Mouse (Mus musculus): ENCODE results near the gene Tmem108.

Gene Tmem108

DNA sequence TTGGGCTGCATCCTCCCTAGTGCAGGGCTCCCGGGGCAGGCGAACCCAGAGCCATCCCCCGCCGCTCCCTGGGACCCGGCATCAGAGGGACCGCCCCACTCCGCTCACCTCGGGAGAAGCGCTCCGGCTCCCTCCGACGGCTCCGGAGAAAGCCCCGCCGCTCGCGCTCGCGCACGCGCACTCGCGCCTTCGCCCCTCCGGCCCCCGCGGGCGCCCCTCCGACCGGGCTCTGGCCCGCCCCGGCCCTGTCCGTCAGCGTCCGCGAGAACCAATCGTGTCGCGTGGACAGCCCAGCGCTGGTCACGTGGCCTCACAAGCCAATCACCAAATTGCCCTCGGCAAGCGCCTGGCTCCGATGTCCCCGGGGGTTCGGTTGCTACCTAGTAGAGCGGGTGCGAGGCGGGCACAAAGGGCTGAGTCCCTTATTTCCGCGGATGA is at the start of gene Tmem108:
Tmem108 (minus strand) TSS at position 191 of the 438 bp plus-strand sequence.
- peak; percentile 84 for DNase-seq (ENCODE audit: low read depth, low spot score)

DNA sequence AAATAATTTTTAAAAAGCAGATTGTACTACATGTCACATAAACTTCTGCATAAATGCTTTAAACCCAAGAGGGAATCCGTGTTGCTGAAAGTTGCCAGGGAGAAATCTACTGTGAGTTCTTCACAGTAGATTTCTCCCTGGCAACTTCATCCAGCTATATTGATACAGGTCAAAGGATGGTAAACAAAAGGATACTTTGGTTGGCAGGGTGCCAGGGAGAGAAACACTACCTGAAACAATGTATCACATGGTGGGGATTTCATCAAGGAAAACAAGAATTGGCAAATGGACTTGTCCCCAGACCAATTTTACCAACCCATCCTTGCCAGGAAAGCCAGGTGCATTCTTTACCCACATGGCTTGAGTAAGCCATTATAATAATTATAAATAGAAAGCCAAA is 27.4 kb upstream of the Tmem108 start:
- DNase-seq (ENCODE audit: low read depth, low spot score) = no peak

DNA sequence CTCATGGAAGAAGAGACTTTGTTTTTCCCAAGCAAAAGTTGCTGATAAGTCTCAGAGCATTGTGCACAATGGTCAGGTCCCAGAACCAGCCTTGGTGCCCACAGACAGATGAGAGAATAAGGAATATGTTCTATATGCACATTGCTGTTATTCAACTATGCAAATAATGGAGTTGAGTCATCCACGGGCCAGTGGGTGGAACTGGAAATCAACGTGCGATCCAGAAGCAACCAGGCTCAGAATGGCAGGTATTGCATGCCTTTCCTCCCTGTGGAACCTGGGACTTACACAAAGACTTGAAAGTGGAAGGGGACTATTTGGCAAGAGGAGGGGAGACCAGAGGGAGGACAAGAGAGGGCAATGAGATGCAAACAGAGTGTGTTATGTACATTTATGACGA is 22.5 kb upstream of the Tmem108 start:
- DNase-seq (ENCODE audit: low read depth, low spot score) = no peak

GRCm38 (mm10) chr9:103783276-103783675 is 21.6 kb upstream of the Tmem108 start:
- no peak for DNase-seq (ENCODE audit: low read depth, low spot score)

GRCm38 (mm10) chr9:103782306-103782705 is 20.7 kb upstream of the Tmem108 start:
- DNase-seq (ENCODE audit: low read depth, low spot score) = no peak

DNA sequence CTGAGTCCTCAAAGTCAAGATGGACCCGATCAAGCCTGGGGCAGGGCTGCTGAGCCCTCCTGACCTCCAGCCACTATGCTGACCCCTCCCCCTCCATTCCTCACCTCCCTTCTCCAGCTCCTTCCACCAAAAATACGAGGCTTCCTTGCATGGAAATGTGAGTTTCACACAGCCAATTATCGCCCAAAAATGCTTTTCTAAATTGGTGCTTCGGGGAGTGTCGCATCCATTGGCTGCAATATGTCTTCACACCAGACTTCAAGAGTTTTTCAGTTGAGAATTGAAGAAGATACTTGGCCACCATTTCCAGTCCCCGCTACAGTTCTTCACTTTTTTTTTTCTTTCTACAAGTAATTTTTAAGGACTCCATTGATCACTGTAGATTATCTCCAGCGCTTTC is 19.8 kb upstream of the Tmem108 start:
- DNase-seq (ENCODE audit: low read depth, low spot score) = no peak

DNA sequence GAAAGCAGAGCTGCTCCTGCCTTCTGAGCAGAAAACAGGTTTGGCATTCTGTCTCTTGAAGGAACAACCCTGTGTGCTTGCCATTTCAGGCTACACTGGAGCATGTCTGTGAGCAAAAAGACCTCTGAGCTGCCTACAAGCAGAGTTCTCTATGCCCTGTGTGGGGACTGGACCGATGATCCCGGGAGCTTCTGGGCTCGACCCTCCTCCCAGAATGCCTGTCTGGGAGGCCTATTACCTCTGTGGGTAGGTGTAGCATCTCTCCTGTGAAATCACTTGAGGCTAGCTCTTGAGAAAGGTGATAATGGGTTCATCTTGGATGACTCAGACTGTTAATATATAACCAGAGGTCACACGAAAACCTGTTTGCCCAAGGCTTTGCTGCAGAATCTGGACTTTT is 19.0 kb upstream of the Tmem108 start:
- DNase-seq (ENCODE audit: low read depth, low spot score) = no peak

GRCm38 (mm10) chr9:103778185-103778584 is 16.5 kb upstream of the Tmem108 start:
- DNase-seq (ENCODE audit: low read depth, low spot score) = no peak

DNA sequence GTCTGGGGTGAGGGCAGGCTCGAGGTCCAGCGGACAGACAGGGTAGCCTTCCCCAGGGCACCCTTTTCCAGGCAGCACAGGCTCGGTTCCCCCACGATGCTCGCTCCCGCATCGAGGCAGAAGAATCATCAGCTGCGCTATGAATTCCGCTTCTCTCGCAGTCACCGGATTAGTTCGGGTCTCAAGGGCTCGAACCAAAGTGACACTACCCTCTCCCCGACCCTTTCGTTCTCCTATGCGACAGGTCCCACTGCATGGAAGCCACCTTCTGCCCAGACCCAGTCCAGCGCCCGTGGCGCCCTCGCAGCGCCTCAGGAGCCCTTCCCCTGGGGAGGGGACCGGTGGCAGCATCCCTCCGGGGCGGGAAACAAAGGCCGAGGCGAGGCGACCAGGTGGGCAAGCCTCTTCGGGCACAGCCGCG is 476 bp downstream of the Tmem108 start:
- DNase-seq (ENCODE audit: low read depth, low spot score) = no peak

DNA sequence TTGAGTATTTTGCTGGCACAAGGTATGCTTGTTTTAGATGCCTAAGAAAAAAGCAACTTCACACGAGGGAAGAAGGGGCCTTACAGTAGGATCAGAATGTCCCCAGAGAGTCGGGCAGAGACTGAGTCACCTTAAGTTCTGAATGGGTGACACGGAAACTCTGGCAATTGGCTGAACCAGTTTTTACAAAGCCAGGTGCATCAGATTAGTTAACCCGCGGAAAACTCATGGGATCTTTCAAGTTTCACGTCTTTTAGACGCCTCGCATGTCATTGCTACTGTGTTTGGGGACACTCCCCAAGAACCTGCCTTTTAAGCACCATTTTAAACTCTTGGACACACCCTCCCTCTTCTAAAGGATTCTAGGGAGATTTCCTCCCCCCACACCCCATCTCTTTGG is 1.3 kb downstream of the Tmem108 start:
- no peak for DNase-seq (ENCODE audit: low read depth, low spot score)

DNA sequence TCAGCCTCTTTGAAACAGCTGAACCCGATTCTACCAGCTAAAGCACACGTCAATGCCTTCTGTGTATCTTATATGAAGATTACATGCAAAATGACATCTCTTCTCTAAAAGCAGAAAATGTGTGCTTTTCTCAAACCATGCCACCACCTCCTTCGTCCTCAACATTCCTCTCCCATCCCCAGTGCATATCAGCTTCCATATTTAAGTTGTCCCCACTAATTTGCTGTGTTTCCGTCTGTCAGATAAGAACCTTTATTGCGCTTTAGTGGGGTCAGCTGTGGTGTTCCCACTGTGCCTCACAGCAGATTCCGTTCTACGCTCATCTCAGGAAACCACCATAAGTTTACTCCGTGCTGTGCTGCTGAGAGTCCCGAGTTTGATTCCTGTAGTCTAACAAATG is 1.8 kb downstream of the Tmem108 start:
- no peak for DNase-seq (ENCODE audit: low read depth, low spot score)

- DNase-seq (ENCODE audit: low read depth, low spot score) = peak; percentile 82
Observed at GRCm38 (mm10) chr9:103758930-103759695, 2.5 kb downstream of the Tmem108 start.

- no peak for DNase-seq (ENCODE audit: low read depth, low spot score)
Observed at GRCm38 (mm10) chr9:103758246-103758645, 3.4 kb downstream of the Tmem108 start.

DNA sequence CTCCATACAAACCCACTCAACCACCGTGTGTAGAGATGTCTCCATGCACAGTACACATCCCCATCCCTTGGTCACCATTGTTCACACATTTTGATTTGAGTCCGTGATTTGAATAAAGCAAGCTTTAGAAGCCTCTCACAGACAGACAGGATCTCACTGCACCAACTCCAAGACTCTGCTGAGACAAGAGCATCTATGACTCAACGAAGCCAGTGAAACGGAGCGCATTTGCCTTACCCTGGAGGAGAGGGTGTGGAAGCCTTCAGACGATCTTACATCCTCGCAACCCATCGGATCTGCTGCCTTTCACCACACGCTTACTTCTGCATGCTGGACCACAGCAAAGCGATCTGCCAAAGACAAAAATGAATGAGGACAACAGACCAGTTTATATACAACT is 9.0 kb downstream of the Tmem108 start:
- DNase-seq (ENCODE audit: low read depth, low spot score) = no peak

GRCm38 (mm10) chr9:103751568-103751967 is 10.1 kb downstream of the Tmem108 start:
- DNase-seq (ENCODE audit: low read depth, low spot score) = no peak

- no peak for DNase-seq (ENCODE audit: low read depth, low spot score)
Observed at GRCm38 (mm10) chr9:103750491-103750890, 11.1 kb downstream of the Tmem108 start.

DNA sequence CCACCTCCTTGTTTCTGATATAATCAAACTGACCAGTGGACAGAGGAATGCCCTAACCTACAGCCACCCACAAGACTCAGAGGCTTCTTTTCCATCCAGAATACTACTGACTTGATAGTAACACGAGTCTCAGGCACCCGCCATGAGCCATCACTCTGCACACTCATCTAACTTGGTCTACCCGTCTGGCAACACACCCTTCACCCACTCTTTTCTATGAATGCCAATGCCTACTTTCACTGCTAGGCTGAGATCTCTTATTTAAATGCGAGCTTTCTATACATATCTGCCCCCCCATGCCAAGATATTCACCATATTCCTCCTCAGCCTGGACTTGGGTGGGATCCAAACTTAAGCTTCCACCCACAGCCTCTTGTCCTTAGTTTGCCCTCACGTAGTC is 15.0 kb downstream of the Tmem108 start:
- no peak for DNase-seq (ENCODE audit: low read depth, low spot score)

GRCm38 (mm10) chr9:103740145-103740544 is 21.5 kb downstream of the Tmem108 start:
- DNase-seq (ENCODE audit: low read depth, low spot score) = no peak

- DNase-seq (ENCODE audit: low read depth, low spot score) = no peak
Observed at GRCm38 (mm10) chr9:103739062-103739461, 22.6 kb downstream of the Tmem108 start.

DNA sequence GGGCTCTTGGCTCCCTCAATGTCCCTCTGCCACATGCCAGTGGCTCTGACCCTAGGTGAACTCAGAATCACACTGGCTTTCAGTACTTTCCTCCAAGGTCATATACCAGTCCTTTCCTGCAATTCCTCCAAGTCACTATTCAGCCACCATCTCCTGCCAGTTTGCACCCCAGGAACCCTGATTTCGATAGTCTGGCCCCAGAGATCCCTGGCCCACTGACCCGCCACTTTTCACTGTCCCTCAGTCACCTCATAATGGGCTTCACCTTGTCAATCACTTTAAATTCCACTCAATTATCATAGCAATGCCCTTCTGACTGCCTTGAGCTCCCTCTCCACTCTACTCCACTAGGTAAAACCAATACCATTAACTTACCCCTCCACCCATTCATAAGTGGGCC is 31.9 kb downstream of the Tmem108 start:
- no peak for DNase-seq (ENCODE audit: low read depth, low spot score)

DNA sequence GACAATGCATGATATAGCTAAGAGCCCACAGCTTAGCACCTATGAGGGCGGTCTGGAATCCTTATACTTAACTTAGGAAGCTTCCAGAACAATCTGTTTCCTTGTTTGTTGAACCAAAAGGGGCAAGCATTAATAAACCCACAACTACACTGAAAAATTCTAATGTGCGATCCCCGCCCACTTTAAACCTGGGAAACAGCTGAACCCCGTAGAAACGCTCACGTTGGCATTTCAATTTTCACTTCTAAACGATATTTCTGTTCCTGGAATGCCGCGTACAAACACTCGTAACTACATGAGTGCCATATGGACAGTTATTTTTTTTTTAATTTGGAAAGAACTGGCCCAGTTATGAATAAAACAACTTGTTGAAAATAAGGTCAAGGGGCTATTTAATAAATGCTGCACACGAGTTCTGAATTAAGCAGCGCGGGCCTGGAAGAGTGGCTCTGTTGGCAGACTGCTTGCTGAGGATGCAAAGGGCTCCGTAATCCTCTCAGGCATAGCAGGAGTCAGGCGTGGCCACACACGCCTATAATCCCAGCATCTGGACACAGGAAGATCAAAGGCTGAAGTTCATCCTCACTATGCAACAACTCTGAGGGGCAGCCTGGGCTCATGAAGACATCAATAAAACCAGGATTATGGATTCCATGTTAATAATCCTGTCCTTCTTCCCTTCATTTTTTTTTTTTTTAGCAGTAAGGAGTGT is 34.7 kb downstream of the Tmem108 start:
- no peak for DNase-seq (ENCODE audit: low read depth, low spot score)

- DNase-seq (ENCODE audit: low read depth, low spot score) = no peak
Observed at GRCm38 (mm10) chr9:103725497-103725896, 36.1 kb downstream of the Tmem108 start.

DNA sequence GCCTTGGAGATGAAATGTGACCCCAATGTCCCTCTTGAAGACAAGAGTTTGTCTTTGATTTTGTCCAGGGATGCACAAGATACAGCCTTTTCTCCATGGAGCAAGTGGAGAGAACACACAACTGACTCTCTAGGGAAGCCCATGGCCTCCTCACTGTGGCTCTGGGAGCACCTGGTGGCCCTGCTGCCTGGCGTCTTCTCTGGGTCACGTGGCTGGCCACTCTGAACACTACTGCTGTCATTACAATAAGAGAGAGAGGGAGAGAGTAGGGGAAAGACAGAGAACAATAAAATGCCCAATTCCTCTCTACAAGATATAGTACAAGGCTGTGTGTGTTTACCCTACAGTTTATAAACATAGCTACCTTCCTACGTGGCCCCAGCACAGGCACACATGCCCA is 40.2 kb downstream of the Tmem108 start:
- DNase-seq (ENCODE audit: low read depth, low spot score) = no peak
